Mouse (Mus musculus): ENCODE results near the gene Dpm1.

GRCm38 (mm10) chr2:168195721-168196120 lies 34.7 kb downstream of the Dpm1 start:
- TF ChIP-seq CTCF (IDR thresholded peaks at IDR 0.05; ENCODE audit: extremely low read depth, insufficient read depth, insufficient read length, insufficient replicate concordance) = no peak
- TF ChIP-seq POLR2A (IDR thresholded peaks at IDR 0.05; ENCODE audit: low read depth, low read length) = no peak
